Mouse (Mus musculus) right cerebral cortex, postnatal 25 days (tissue): Measurements from ENCODE around the gene Htra3.

Experiments
- DNase-seq: peaks from one replicate; pipeline ENCODE4 v3.0.0; 2022

Htra3 gene

GRCm38 (mm10) chr5:35610381-35610780, 69.2 kb downstream of the Htra3 start:
- DNase-seq, result no peak

- no peak for DNase-seq
Observed at GRCm38 (mm10) chr5:35609971-35610370, 69.6 kb downstream of the Htra3 start.

- no peak for DNase-seq
Observed at GRCm38 (mm10) chr5:35609381-35609780, 70.2 kb downstream of the Htra3 start.

GRCm38 (mm10) chr5:35608559-35608958, 71.0 kb downstream of the Htra3 start:
- no peak for DNase-seq

GRCm38 (mm10) chr5:35607784-35608183, 71.8 kb downstream of the Htra3 start:
- DNase-seq, result no peak

GRCm38 (mm10) chr5:35606800-35607199, 72.8 kb downstream of the Htra3 start:
- DNase-seq, result no peak

- DNase-seq, result no peak
Observed at GRCm38 (mm10) chr5:35605355-35605754, 74.2 kb downstream of the Htra3 start.
